Mouse (Mus musculus): ENCODE measurements around the gene Nrp1. TPM values are rescaled to one million over a fixed set of nuclear protein-coding genes. Genes with fewer than 3 reads are reported as not detected.

The Nrp1 gene
- 4.0 and 4.2 TPM in 2 replicates for polyA plus RNA-seq (2012; rRNA removed)

DNA sequence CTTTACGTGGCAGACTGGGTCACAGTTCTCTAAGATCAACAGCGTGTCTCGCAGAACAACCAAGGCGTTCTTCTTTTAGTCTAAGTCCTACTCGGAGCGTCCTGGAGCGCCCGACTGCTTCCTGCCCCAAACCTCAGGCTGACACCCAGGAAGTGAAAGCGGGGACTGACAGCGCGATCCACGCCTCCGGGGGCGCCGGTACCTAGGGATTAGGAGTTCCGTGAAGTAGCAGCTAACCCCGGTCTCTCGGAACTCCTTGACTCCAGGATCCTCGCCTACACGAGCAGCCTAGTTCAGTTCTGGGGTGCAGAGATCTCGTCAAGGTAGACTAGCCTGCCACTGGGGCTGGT is at the start of gene Nrp1:
Gene Nrp1, plus strand, starts transcription at position 199 of the 350 bp plus-strand sequence.

Data from liver, embryonic 14 days (tissue).